Mouse (Mus musculus) ES-Bruce4 (cell line): ENCODE results near the gene Abcb8.

Experiments
- CTCF ChIP-seq: IDR thresholded peaks from one replicate; pipeline ENCODE4 v1.8.1; 2011; ENCODE audit warnings: low read depth, low read length
- EP300 ChIP-seq: IDR thresholded peaks from 2 replicates; pipeline ENCODE4 v1.6.1; 2011; ENCODE audit warnings: low read depth, low read length; ENCODE audit not compliant: insufficient read depth
- POLR2A ChIP-seq: IDR thresholded peaks from one replicate; pipeline ENCODE4 v1.8.1; 2011; ENCODE audit warnings: low read length; ENCODE audit not compliant: insufficient read depth

- no peak for TF ChIP-seq POLR2A
- TF ChIP-seq CTCF, result no peak
- no peak for TF ChIP-seq EP300
Measured at GRCm38 (mm10) chr5:24385887-24386550, 7.4 kb upstream of the Abcb8 start.
